In genomic region chr14:33895777-33896176, GRCm38 (mm10) we compare ENCODE assay signal across 39 mouse cellular contexts. TPM values are rescaled to one million over a fixed set of nuclear protein-coding genes. Genes with fewer than 3 reads are reported as not detected.
DNase-seq lines count a peak whose midpoint lies in the region; ATAC-seq lines count a peak whose summit lies in the region.
"Had no signal": no experiment of that assay in that cellular context is flagged by ENCODE, and none has a peak within 500 bp of the region (broad histone marks: within the 10 kb centered on the region; RNA-seq: fewer than 3 reads in every experiment).

No protein-coding gene starts in this region.

- H3K27ac ChIP-seq in forebrain, embryonic 16.5 days (ENCODE audit: low read length): no peak overlapping the region
- no peak overlapping the region for H3K27ac ChIP-seq in forebrain, embryonic 13.5 days
- H3K27ac ChIP-seq in midbrain, embryonic 13.5 days: no peak overlapping the region
- H3K27ac ChIP-seq: hindbrain, postnatal 0 days; intestine, embryonic 15.5 days; lung, embryonic 15.5 days; midbrain, embryonic 10.5 days had no signal

- peak; percentile 19 for DNase-seq in layer of hippocampus, adult 11-12 months (ENCODE audit: low spot score)
- DNase-seq in layer of hippocampus, postnatal 25 days (ENCODE audit: extremely low spot score in 1 of 2, low spot score in 1 of 2): no peak
- peak; percentile 30 for DNase-seq in right cerebral cortex, adult 18-20 months
- no peak for DNase-seq in right cerebral cortex, postnatal 14 days
- DNase-seq: cerebellum, adult 11 months; cerebellum, adult 9-10 months; cerebellum, postnatal 36 days; gastrocnemius, postnatal 36 days; kidney, adult 2 months; kidney, postnatal 36 days had no signal

- no peak overlapping the region for H3K9ac ChIP-seq in forebrain, embryonic 16.5 days (replicated peaks; ENCODE audit: low read depth, low read length)
- no peak overlapping the region for H3K9ac ChIP-seq in forebrain, embryonic 13.5 days
- no peak overlapping the region for H3K9ac ChIP-seq in midbrain, embryonic 13.5 days (replicated peaks)
- H3K9ac ChIP-seq: embryonic facial prominence, embryonic 12.5 days; hindbrain, embryonic 12.5 days; intestine, embryonic 15.5 days; limb, embryonic 13.5 days; lung, embryonic 15.5 days had no signal

- no peaks in the 10 kb centered on the region for H3K36me3 ChIP-seq in forebrain, embryonic 16.5 days (ENCODE audit: control insufficient read depth, insufficient read depth)
- no peaks in the 10 kb centered on the region for H3K36me3 ChIP-seq in forebrain, embryonic 13.5 days (ENCODE audit: poor library complexity, severe bottlenecking)
- no peaks in the 10 kb centered on the region for H3K36me3 ChIP-seq in midbrain, embryonic 13.5 days
- H3K36me3 ChIP-seq: embryonic facial prominence, embryonic 12.5 days; hindbrain, embryonic 12.5 days; intestine, embryonic 15.5 days; limb, embryonic 13.5 days; lung, embryonic 15.5 days; midbrain, embryonic 10.5 days had no signal

- WGBS in forebrain, embryonic 16.5 days: 74% methylated on average over 5 of the region's 5 CpGs
- WGBS in forebrain, embryonic 13.5 days: 83% methylated on average over 5 of the region's 5 CpGs
- WGBS in midbrain, embryonic 13.5 days: 81% methylated on average over 5 of the region's 5 CpGs

- no peaks in the 10 kb centered on the region for H3K9me3 ChIP-seq in forebrain, embryonic 16.5 days (ENCODE audit: control insufficient read depth, low read length)
- no peaks in the 10 kb centered on the region for H3K9me3 ChIP-seq in forebrain, embryonic 13.5 days (replicated peaks)
- H3K9me3 ChIP-seq in midbrain, embryonic 13.5 days: no peaks in the 10 kb centered on the region
- H3K9me3 ChIP-seq: embryonic facial prominence, embryonic 12.5 days; hindbrain, embryonic 12.5 days; intestine, embryonic 15.5 days; limb, embryonic 13.5 days; lung, embryonic 15.5 days; midbrain, embryonic 10.5 days had no signal

- ATAC-seq in forebrain, embryonic 16.5 days: peak; percentile 76; the same call in 1 of the 2 replicates
- no peak for ATAC-seq in forebrain, embryonic 13.5 days
- no peak for ATAC-seq in midbrain, embryonic 13.5 days
- ATAC-seq: activated CD4-positive, CD25-positive, alpha-beta regulatory T cell, adult 4 months; hindbrain, postnatal 0 days; intestine, embryonic 15.5 days; midbrain, embryonic 16.5 days had no signal

- H3K27me3 ChIP-seq in forebrain, embryonic 16.5 days (replicated peaks; ENCODE audit: control insufficient read depth, insufficient read depth, low read length): no peaks in the 10 kb centered on the region
- no peaks in the 10 kb centered on the region for H3K27me3 ChIP-seq in forebrain, embryonic 13.5 days
- H3K27me3 ChIP-seq in midbrain, embryonic 13.5 days: no peaks in the 10 kb centered on the region
- H3K27me3 ChIP-seq: CH12.LX; embryonic facial prominence, embryonic 12.5 days; hindbrain, embryonic 12.5 days; intestine, embryonic 15.5 days; lung, embryonic 15.5 days had no signal

- H3K4me1 ChIP-seq in forebrain, embryonic 16.5 days (replicated peaks; ENCODE audit: control insufficient read depth, insufficient read depth, low read length): no peaks in the 10 kb centered on the region; the same call in 1 of the 2 replicates
- peaks cover 7% of the 10 kb centered on the region; the same call in 1 of the 2 replicates for H3K4me1 ChIP-seq in forebrain, embryonic 13.5 days
- peaks cover 5% of the 10 kb centered on the region; the same call in 1 of the 2 replicates for H3K4me1 ChIP-seq in midbrain, embryonic 13.5 days (replicated peaks)
- H3K4me1 ChIP-seq: intestine, embryonic 15.5 days had no signal

- H3K4me2 ChIP-seq in forebrain, embryonic 16.5 days (ENCODE audit: low read length): no peak overlapping the region
- H3K4me2 ChIP-seq in forebrain, embryonic 13.5 days: no peak overlapping the region
- no peak overlapping the region for H3K4me2 ChIP-seq in midbrain, embryonic 13.5 days (replicated peaks)
- H3K4me2 ChIP-seq: embryonic facial prominence, embryonic 12.5 days; hindbrain, embryonic 12.5 days; intestine, embryonic 15.5 days; liver, embryonic 11.5 days; lung, embryonic 15.5 days had no signal

- no peak overlapping the region for H3K4me3 ChIP-seq in forebrain, embryonic 16.5 days (replicated peaks; ENCODE audit: low read length)
- no peak overlapping the region for H3K4me3 ChIP-seq in forebrain, embryonic 13.5 days
- no peak overlapping the region for H3K4me3 ChIP-seq in midbrain, embryonic 13.5 days (replicated peaks)
- H3K4me3 ChIP-seq: embryonic facial prominence, embryonic 12.5 days; gastrocnemius, adult 2 months; hindbrain, embryonic 12.5 days; intestine, embryonic 15.5 days; limb, embryonic 13.5 days; lung, embryonic 15.5 days; midbrain, embryonic 10.5 days had no signal

RNA-seq across cellular contexts. Expression of gene Gdf10, which starts 27.6 kb away (rescaled TPM):
- polyA plus RNA-seq in forebrain, embryonic 16.5 days (2015; fragmentation: Nextera tagmentation; extraction: Ambion mirVana): 3.0 and 5.1 TPM in 2 replicates
- 1.1 and 2.0 TPM in 2 replicates for polyA plus RNA-seq in forebrain, embryonic 13.5 days (2015; fragmentation: Nextera tagmentation; extraction: Ambion mirVana)
- 1 to 10 TPM; 6.9 to 7.0 TPM for total RNA-seq in layer of hippocampus, postnatal 25 days (2021)
- 1.1 and 1.8 TPM in 2 replicates for polyA plus RNA-seq in midbrain, embryonic 13.5 days (2015; fragmentation: Nextera tagmentation; extraction: Ambion mirVana)
- total RNA-seq: CH12.LX; ES-E14; megakaryocyte progenitor cell, adult 5-6 weeks; neutrophil, adult 5-6 weeks had no signal
- polyA plus RNA-seq: activated CD4-positive, CD25-positive, alpha-beta regulatory T cell, adult 4 months; C2C12 had no signal

RNA-seq across cellular contexts. Expression of gene Gdf2, which starts 45.1 kb away (rescaled TPM):
- polyA plus RNA-seq in forebrain, embryonic 16.5 days (2015; fragmentation: Nextera tagmentation; extraction: Ambion mirVana): not detected in 2 replicates
- polyA plus RNA-seq in forebrain, embryonic 13.5 days (2015; fragmentation: Nextera tagmentation; extraction: Ambion mirVana): not detected in 2 replicates
- not detected for total RNA-seq in layer of hippocampus, postnatal 25 days (2021)
- not detected in 2 replicates for polyA plus RNA-seq in midbrain, embryonic 13.5 days (2015; fragmentation: Nextera tagmentation; extraction: Ambion mirVana)
- total RNA-seq: adrenal gland, adult 2 months; adrenal gland, postnatal 36 days; CH12.LX; ES-E14; gastrocnemius, adult 2 months; gastrocnemius, postnatal 36 days; layer of hippocampus, adult 8-10 months; megakaryocyte progenitor cell, adult 5-6 weeks; neutrophil, adult 5-6 weeks had no signal
- polyA plus RNA-seq: activated CD4-positive, CD25-positive, alpha-beta regulatory T cell, adult 4 months; adrenal gland, adult 2 months; C2C12; embryonic facial prominence, embryonic 12.5 days; forebrain, embryonic 11.5 days; kidney, adult 2 months; kidney, embryonic 16.5 days; limb, embryonic 13.5 days; lung, embryonic 15.5 days; midbrain, embryonic 10.5 days; midbrain, embryonic 16.5 days; small intestine, adult 2 months; stomach, embryonic 14.5 days; urinary bladder, adult 2 months had no signal

RNA-seq across cellular contexts. Expression of gene Rbp3, which starts 58.0 kb away (rescaled TPM):
- polyA plus RNA-seq in forebrain, embryonic 16.5 days (2015; fragmentation: Nextera tagmentation; extraction: Ambion mirVana): not detected in 2 replicates
- not detected in 2 replicates for polyA plus RNA-seq in forebrain, embryonic 13.5 days (2015; fragmentation: Nextera tagmentation; extraction: Ambion mirVana)
- not detected for total RNA-seq in layer of hippocampus, postnatal 25 days (2021)
- not detected in 2 replicates for polyA plus RNA-seq in midbrain, embryonic 13.5 days (2015; fragmentation: Nextera tagmentation; extraction: Ambion mirVana)
- total RNA-seq: adrenal gland, adult 2 months; adrenal gland, postnatal 36 days; CH12.LX; ES-E14; gastrocnemius, adult 2 months; gastrocnemius, postnatal 36 days; heart, postnatal 36 days; megakaryocyte progenitor cell, adult 5-6 weeks; neutrophil, adult 5-6 weeks had no signal
- polyA plus RNA-seq: activated CD4-positive, CD25-positive, alpha-beta regulatory T cell, adult 4 months; adrenal gland, adult 2 months; C2C12; forebrain, embryonic 11.5 days; hindbrain, embryonic 12.5 days; intestine, embryonic 15.5 days; kidney, adult 2 months; kidney, embryonic 16.5 days; limb, embryonic 13.5 days; neural tube, embryonic 11.5 days; small intestine, adult 2 months; stomach, embryonic 14.5 days; urinary bladder, adult 2 months had no signal

Comparison
In these comparisons a context has a peak if more than half of its experiments do, and no peak if none do; other contexts are left out.
1. DNase-seq: peak in layer of hippocampus, adult 11-12 months (single experiment) and right cerebral cortex, adult 18-20 months (single experiment); none in layer of hippocampus, postnatal 25 days (0 of 2) and right cerebral cortex, postnatal 14 days (single experiment).